Mouse (Mus musculus) liver, adult (tissue): ENCODE measurements around the gene Kcnj5.

Source experiments
- GATA4 ChIP-seq: IDR thresholded peaks from 2 replicates; pipeline ENCODE4 v1.6.1; 2014; ENCODE audit warnings: mild to moderate bottlenecking, low read length; ENCODE audit not compliant: insufficient replicate concordance

Kcnj5 gene

DNA sequence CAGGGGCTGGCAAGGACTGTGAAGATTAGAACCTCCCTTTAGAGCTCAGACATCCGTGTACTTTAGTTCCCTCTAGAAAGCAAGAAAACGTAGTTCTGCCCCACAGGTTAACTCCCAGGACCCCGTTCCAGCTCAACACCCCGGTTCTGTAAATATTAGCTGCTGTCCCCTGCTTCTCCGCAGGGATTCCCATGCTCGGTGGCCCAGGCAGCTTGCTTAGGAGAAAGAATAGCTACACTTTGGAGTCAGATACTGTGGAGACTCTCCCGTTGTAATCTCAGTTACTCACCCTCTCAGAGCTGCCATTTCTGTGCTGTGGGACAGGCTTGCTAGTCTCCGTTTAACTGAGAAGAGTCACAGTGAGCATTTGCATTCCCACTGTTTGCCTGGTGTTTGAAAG is 1.2 kb downstream of the Kcnj5 start:
- TF ChIP-seq GATA4 = no peak

DNA sequence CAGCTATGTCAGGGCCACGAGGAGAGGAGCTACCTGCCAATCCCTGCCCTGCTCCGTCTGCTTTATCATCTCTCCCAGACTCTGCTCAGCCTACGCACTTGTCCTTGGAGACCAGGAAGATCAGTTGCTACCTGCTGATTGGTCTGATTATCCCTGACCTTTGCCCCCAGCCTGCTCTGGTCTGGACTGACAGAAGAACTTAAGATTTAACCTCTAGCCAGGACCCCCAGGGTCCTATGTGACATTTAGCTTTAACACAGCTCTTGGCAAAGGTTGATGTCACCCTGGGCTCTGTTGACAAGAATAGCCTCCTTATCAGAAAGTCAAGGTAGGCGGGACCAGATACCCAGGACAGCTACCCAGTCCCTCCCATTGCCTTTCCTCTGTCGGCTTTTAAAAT is 3.3 kb downstream of the Kcnj5 start:
- TF ChIP-seq GATA4 = no peak

DNA sequence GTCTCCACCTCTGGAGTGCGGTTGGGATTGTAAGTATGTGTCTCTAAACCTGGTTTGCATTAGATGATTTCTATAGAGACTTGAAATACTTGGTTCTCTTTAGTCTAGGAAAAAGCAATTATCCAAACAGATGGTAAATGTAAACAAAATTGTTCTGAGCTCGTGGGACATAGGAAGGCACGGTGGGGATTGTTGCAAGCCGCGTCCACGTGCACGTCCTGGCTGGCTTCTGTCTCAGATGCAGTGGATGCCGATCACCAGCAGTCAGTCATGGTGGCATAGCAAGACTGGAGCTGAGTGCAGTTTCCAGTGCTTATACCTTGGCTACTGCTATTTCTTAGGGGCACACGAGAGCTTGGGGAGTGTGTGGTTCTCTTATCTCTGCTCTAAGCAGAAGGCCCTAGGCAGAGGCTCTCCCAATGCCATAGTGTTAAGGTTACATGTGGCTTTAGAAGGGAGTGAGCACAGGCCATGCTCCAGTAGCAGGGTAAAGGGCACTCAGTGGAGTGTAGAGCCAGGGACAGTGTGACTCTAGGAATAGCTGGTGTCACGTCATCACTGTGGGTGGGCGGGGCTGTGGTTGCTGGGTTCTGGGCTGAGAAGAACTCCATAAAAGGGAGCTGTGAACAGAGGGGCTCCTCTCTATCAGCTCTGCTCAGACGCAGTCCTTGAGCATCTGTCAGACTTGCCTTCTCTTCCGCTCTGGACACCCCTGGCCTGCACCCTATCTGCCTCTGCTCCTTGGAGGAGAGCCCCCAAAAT is 8.6 kb downstream of the Kcnj5 start:
- TF ChIP-seq GATA4 = no peak

DNA sequence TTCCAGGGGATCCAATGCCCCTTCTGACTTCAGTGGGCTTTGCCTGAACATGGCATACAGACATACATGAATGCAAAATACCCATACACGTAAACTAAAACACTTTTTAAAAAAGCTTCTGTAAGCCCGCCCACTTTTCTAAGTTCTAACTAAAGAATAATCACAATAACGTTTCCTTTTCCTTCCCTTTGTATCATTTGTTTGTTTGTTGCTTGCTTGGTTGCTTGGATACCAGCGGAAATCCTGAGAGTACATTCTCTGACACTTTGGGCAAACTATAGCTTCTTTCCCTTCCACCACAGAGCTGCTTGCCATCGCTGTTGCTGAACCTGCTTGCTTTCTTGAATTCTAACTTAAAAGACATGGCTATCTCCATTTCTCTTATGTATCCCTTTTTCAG is 13.0 kb downstream of the Kcnj5 start:
- no peak for TF ChIP-seq GATA4

DNA sequence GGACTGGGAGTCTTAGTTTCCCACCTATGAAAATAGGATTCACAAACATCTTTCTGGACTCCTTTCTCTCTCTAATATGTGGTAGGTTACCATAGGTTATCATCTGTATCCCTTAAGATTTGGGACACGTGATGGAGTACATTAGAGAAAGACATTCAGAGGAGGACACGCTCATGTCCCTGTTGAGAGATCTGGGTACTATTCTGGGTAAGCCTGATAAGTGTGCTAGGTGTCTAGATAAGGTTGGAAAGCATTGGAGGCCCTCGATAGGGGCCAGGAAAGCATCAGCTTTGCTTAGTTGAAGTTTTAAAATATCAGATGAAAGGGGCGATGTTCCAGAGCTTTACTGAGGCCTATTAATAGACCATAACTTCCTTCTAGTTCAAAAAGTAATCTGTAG is 15.4 kb downstream of the Kcnj5 start:
- no peak for TF ChIP-seq GATA4

DNA sequence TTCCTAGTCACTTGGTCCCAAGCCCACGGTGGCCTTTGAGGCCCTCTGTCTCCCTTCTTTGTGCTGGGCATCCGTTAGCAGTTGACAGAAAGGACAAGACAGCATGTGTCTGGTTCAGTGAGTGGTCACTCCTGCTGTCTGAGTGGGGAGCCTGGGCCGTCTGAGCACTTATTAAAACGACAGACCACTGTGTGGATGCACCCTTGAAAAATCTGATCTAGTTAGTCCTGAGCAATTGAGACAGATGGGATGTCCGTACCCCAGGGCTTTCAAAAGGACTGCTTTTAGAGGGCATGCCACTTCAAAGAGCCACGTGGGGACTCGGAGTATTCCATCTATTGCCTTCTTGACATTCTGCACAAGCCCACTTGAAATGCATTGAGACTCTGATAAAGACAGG is 20.5 kb downstream of the Kcnj5 start:
- TF ChIP-seq GATA4 = no peak

DNA sequence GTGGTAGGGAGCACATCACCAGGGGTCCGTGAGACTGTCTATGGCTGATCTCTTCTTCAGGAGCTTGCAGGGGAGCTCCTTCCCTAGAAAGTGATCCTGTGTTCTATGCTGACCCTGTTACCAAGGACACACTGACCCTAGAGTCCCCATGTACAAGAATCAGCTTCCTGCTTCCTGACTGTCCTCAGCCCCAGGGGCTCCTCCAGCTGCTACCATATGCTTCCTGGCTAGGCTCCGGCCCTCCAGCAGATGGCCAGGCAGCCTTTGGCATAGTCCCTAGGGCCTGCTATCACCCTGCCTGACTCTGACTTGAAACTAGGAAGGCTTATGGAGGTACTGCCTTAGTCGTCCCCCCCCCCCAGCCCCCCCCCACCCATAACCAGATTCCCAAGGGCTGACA is 24.0 kb downstream of the Kcnj5 start:
- TF ChIP-seq GATA4 = peak; percentile 17; the same call in 1 of the 2 replicates

DNA sequence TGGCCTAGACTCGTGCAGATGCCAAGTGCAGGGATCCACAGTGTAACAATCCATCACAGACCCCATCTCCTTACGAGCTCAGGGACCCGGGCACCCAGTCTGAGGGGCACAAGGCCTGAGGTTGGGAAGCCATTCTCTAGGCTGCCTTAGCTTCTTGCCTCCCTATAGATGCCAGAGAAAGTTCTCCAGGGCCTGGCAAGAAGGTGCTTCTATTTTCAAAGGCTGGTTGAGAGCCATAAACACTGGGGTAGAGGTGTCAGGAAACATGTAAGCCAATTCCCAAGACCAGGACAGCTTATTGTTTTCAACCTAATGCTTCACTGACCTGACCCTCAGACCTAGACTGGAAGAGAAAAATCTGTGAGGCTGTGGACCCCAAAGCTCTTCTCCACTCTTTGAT is 28.2 kb downstream of the Kcnj5 start:
- TF ChIP-seq GATA4 = no peak

DNA sequence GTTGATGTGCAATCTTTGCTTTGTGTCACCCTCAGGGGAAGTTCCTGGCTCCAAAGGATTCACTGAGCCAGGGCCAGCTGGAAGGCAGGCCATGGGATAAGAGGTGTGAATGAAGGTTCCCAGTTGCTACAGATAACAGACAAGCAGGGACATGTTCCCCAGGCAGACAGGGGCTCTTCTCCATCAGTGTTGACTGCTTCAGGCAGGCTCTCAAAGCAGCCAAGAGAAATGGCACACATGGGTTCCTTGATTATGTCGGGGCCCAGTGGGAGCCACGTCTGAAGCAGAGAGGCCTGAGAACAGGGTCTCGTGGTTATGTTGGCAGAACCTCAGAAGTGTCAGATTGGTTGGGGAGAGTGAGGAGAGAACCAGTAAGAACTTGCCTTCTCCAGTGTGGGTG is 30.1 kb downstream of the Kcnj5 start:
- TF ChIP-seq GATA4 = no peak

DNA sequence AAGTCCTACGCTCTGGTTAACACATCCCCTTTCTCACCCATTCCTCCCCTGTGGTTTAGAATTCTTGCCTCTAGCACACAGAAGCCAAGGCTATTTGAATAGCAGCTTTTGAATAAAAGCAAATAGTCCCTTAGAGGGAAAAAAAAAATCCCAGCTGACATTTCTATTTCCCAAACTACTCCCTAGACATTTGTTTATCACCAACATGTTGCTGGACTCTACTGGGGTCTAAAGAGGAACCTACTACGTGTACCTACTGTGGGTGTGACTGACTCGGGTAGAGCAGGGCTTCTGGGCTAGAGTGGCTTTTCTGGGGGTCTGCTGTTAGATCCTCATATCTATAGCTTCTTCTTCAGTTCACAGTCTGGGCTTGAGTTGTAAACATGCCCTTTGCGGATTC is 31.9 kb downstream of the Kcnj5 start:
- no peak for TF ChIP-seq GATA4

DNA sequence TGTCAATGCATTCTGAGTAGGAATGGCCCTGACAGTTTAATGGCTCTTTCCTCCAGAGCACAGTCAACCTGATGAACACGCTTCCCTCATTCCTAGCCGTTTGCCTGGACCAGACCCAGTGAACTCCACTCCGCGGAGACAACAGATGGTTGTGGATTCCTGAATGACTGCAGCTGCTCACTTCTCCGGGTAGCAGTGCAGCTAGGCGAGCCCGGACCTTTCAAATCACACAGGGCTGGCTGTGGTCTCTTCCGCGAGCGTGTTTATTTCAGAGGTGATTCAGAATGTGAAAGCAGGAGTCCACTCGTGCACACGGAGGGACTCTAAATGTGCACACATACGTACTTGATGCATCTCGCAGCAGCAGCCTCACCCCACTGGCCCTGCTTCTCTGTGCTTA is 32.4 kb downstream of the Kcnj5 start:
- TF ChIP-seq GATA4 = no peak

DNA sequence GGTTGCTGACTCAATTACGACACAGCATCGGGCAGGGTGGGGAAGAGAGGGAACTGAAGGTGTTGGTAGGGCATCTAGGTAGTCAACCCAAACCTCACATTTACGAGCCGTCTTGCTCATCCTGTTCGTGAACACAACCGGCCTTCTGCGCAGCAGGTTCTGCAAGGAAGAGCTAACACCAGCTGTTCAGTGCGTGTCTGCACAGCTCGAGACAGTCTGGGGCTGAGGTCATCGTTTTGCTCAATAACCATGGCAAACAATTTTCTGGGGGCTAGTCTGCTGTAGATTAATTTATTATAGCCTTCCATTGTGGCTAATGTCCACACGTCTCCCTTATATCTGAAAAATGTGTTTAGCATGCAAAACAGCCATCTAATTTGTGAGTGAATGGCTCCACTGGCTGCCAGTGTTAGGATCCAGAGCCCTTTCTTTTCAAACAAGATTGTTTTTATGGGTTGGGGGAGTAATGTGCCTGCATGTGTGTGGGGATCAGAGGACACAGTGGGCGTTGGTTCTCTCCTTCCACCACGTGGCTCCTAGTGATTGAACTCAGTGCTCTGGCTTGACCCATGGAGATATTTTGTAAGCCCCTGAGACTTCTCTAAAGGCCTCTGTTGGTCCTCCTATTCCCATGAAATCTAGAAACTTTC is 41.5 kb downstream of the Kcnj5 start:
- no peak for TF ChIP-seq GATA4

DNA sequence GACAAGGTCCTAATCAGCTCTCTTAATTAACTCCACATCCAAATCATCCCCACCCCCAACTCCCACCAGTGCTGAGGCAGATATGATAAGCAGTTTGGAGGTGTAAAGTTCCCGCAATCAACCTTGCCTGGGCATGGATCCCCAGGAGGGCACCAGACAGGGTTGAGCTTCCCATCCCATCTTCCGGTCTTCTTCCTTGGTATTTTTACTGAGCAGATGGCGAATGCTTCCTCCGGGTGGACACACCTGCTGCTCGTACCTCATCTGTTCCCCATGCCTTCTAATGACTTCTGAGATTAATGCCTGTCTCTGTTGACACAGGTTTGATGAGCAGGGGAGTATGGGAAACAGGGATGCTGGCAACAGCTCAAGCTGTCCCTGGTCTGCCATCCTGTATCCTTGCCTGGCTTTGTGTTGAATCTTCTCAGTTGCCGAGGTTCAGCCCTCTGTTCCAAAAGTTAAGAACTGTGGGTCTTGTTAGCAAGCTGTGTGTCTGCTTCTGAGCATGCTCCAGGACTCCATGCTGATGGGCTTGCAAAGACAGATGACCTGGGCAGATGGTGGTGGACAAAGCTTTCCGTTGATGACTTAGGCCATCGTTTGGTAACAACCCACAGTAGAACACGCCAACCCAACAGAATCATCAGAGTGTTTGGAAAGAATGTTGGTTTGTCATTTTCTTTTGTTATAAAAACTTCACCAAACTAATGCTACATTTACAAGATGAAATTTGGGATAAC is 48.9 kb downstream of the Kcnj5 start:
- TF ChIP-seq GATA4 = no peak

DNA sequence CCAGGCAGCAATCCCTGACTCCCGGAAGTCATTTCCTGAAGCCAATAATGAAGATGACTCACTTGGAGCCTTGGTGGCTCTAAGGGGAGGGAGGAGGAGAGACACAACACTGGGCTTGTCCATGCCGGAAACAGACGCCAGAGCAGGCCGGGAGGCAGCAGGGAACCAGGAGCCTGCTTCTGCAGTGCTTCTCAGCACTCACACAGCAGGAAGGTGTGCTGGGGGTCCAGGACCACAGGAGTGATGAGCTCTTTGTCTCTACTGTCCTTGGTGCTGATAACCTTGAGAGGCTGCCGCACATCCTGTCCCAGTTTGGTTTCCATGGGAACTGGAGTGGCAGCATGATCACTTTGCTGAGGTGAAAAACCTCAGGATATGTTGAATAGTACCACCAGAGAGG is 51.5 kb downstream of the Kcnj5 start:
- TF ChIP-seq GATA4 = no peak

DNA sequence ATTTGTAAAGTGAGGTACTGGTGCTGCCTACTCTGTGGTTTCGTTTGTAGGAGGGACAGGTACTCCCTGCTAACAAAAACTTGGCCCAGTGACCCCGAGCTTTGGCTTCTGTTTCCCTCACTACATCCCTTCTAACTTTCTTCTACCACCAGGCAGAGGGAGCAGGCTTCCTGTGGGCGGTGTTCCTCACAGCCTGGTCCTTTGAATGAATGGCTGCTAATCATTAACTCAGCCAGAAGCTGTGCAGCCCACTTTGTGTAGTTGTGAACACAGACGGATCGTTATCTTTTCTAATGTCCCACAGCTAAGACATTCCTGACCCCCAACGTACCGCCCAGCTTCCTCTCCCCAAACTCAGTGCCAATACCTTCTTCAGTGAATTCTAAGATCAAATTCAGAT is 52.5 kb downstream of the Kcnj5 start:
- no peak for TF ChIP-seq GATA4

DNA sequence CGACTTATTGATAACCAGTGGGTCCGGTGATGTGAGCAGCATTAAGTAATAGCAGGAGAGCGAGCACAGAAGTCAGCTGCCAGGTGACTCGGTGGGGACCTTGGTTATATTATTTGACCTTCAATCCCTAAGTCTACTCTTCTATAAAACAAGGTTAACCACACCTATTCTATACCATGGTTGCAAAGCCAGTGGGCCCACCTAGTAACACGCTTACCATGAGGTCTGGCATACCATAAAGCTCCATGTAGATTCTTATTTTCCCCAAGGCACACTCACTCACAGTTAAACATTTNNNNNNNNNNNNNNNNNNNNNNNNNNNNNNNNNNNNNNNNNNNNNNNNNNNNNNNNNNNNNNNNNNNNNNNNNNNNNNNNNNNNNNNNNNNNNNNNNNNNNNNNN is 60.6 kb downstream of the Kcnj5 start:
- no peak for TF ChIP-seq GATA4
